Mouse (Mus musculus): ENCODE measurements around the gene Lrrc56. TPM values are rescaled to one million over a fixed set of nuclear protein-coding genes. Genes with fewer than 3 reads are reported as not detected.

Lrrc56 gene
- polyA plus RNA-seq, 1 experiment = 0.32 TPM

DNA sequence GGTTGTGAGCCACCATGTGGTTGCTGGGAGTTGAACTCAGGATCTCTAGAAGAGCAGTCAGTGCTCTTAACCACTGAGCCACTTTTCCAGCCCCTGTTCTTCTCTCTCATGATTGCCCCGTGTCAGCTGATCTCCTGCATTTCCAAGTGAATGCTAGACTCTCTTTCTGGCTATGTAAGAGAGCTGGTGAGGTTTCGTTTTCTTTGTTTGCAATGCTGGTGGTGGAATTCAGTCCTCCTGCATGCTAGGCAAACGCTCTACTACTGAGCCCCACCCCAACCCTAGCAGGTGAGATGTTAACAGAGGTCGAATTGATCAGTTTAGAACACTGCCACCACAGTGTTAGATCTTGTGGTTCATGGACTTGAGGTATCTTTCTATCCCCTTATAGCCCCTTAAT is 45.3 kb upstream of the Lrrc56 start:
- no peak for TF ChIP-seq MAX (IDR thresholded peaks at IDR 0.05)
- no peak for TF ChIP-seq MYOG (IDR thresholded peaks at IDR 0.05; ENCODE audit: control insufficient read depth, extremely low read depth, insufficient read length)
- no peak for TF ChIP-seq USF1 (IDR thresholded peaks at IDR 0.05; ENCODE audit: low read depth)
- TF ChIP-seq FOSL1 (IDR thresholded peaks at IDR 0.05; ENCODE audit: insufficient read depth, low read length, poor library complexity, severe bottlenecking) = no peak
- no peak for TF ChIP-seq CEBPB (IDR thresholded peaks at IDR 0.05; ENCODE audit: low read depth)
- TF ChIP-seq CTCF (IDR thresholded peaks at IDR 0.05; ENCODE audit: control insufficient read depth, insufficient read depth, insufficient read length) = no peak
- no peak for TF ChIP-seq MYOD1 (IDR thresholded peaks at IDR 0.05; ENCODE audit: control insufficient read depth, insufficient read length, low read depth)

DNA sequence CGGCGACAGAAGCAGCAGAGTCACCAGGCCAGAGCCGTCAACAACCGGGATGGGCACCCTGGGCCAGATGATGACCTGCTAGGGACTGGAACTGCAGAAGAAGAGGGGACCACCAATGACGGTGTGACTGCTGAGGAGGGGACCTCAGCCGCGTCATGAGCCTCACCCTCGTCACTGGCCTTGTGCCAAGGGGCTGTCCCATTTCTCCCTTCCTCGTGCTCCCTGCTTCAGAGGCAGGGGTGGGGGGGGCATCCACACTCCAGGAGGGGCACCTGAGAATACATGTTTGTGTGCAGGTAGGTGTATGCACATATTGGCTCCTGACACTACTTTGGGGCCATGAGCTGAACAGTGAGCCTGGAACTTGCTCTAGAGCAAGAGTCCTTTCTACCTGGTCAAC is 38.6 kb upstream of the Lrrc56 start:
- H3K4me3 ChIP-seq (ENCODE audit: insufficient read depth, poor library complexity, severe bottlenecking) = no peak overlapping the region
- H3ac ChIP-seq (ENCODE audit: control insufficient read depth, insufficient read length, low read depth) = no peak overlapping the region
- no peaks in the 10 kb centered on the region for H3K27me3 ChIP-seq (ENCODE audit: control insufficient read depth, insufficient read depth, insufficient read length)
- peaks cover 25% of the 10 kb centered on the region for H3K36me3 ChIP-seq (ENCODE audit: control insufficient read depth, insufficient read depth)
- H3K79me3 ChIP-seq (ENCODE audit: low read depth) = no peaks in the 10 kb centered on the region
- H3K79me2 ChIP-seq (ENCODE audit: control insufficient read depth, insufficient read depth) = no peaks in the 10 kb centered on the region
- TF ChIP-seq CEBPB (IDR thresholded peaks at IDR 0.05; ENCODE audit: low read depth) (no peak), MAX (IDR thresholded peaks at IDR 0.05) (no peak), USF1 (IDR thresholded peaks at IDR 0.05; ENCODE audit: low read depth) (no peak), FOSL1 (IDR thresholded peaks at IDR 0.05; ENCODE audit: insufficient read depth, low read length, poor library complexity, severe bottlenecking) (no peak), CTCF (IDR thresholded peaks at IDR 0.05; ENCODE audit: control insufficient read depth, insufficient read depth, insufficient read length) (no peak), MYOG (IDR thresholded peaks at IDR 0.05; ENCODE audit: control insufficient read depth, extremely low read depth, insufficient read length) (no peak), MYOD1 (IDR thresholded peaks at IDR 0.05; ENCODE audit: control insufficient read depth, insufficient read length, low read depth) (no peak)

More for the DNA sequence above, 45.3 kb upstream of the Lrrc56 start:
- Histone ChIP-seq H3K79me3 (ENCODE audit: low read depth) (no peaks in the 10 kb centered on the region), H3K36me3 (ENCODE audit: control insufficient read depth, insufficient read depth) (peaks cover 5% of the 10 kb centered on the region), H3K4me3 (ENCODE audit: insufficient read depth, poor library complexity, severe bottlenecking) (no peak overlapping the region), H3K27me3 (ENCODE audit: control insufficient read depth, insufficient read depth, insufficient read length) (no peaks in the 10 kb centered on the region), H3K79me2 (ENCODE audit: control insufficient read depth, insufficient read depth) (no peaks in the 10 kb centered on the region), H3ac (ENCODE audit: control insufficient read depth, insufficient read length, low read depth) (no peak overlapping the region)

DNA sequence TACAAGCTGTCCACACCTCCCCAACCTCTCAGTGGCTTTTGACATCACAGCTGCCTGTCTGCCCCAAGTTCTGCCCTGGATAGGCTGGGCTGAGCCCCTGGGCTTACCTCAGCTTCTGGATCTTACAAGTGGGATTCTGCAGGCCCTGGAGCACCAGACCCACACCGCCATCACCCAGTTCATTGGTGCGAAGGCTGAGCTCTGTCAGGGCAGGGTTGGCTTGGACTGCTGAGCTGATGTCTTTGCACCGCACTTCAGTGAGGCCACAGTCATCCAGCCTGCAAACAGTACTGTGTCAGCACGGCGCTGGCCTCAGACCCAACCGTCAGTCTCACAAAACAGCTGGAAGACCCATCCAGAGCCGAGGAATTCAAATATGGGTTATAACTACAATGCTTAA is 29.6 kb upstream of the Lrrc56 start:
- Histone ChIP-seq H3K79me3 (ENCODE audit: low read depth) (peaks cover 16% of the 10 kb centered on the region), H3K4me3 (ENCODE audit: insufficient read depth, poor library complexity, severe bottlenecking) (no peak overlapping the region), H3ac (ENCODE audit: control insufficient read depth, insufficient read length, low read depth) (peak overlapping the region; percentile 47), H3K36me3 (ENCODE audit: control insufficient read depth, insufficient read depth) (peaks cover 60% of the 10 kb centered on the region), H3K79me2 (ENCODE audit: control insufficient read depth, insufficient read depth) (peaks cover 48% of the 10 kb centered on the region), H3K27me3 (ENCODE audit: control insufficient read depth, insufficient read depth, insufficient read length) (no peaks in the 10 kb centered on the region)
- no peak for TF ChIP-seq MYOD1 (IDR thresholded peaks at IDR 0.05; ENCODE audit: control insufficient read depth, insufficient read length, low read depth)
- TF ChIP-seq MAX (IDR thresholded peaks at IDR 0.05) = no peak
- TF ChIP-seq CTCF (IDR thresholded peaks at IDR 0.05; ENCODE audit: control insufficient read depth, insufficient read depth, insufficient read length) = no peak
- TF ChIP-seq CEBPB (IDR thresholded peaks at IDR 0.05; ENCODE audit: low read depth) = no peak
- TF ChIP-seq FOSL1 (IDR thresholded peaks at IDR 0.05; ENCODE audit: insufficient read depth, low read length, poor library complexity, severe bottlenecking) = no peak
- no peak for TF ChIP-seq USF1 (IDR thresholded peaks at IDR 0.05; ENCODE audit: low read depth)
- no peak for TF ChIP-seq MYOG (IDR thresholded peaks at IDR 0.05; ENCODE audit: control insufficient read depth, extremely low read depth, insufficient read length)

DNA sequence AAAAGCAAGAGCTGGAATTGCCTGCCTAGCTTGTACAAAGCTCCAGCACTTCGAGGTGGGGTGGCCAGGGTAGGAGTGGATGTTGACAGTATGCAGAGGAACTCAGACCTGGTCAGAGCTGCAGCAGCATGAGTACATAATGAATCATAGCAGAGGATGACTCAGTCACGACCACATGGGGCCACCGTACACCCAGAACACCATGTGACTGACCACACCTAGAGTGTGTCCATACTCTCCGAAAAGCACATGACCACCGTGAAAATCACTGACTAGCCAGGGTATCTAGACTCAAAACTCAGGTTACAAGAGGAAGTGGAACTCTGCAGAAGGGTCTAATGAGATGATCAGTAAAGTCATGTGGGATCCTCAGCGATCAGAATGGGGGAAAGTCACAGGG is 29.1 kb upstream of the Lrrc56 start:
- peaks cover 56% of the 10 kb centered on the region for H3K36me3 ChIP-seq (ENCODE audit: control insufficient read depth, insufficient read depth)

DNA sequence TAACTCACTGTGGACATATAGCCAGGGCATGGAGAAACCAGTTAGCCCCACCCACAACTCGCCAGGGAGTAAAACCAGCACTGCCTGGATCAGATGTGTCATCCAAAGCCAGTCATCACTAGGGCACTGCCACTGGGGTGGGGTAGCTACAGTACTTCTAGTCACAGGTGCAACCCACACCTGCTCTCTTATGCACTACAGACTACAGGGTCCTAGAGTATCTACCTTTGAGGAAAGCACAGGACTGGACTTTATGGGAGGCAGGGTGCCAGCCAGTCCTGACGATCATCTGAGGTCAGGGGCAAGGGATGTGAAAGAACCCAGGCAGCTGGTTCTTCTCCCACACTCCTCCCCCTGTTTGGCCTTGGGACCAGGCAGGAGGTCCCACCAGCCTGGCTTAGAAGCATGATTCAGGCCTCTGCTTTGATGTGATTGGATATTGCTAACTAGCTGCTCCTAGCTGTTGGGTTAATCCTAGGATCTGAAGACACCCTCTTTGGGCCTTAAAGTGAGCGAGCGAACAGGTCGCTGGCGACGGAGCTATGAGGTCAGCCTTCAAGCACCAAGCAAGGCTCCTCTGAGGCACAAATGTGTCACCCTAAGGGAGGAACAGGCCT is 25.9 kb upstream of the Lrrc56 start:
- H3K36me3 ChIP-seq (ENCODE audit: control insufficient read depth, insufficient read depth) = peaks cover 26% of the 10 kb centered on the region
- H3K4me3 ChIP-seq (ENCODE audit: insufficient read depth, poor library complexity, severe bottlenecking) = peak overlapping the region; percentile 47
- H3ac ChIP-seq (ENCODE audit: control insufficient read depth, insufficient read length, low read depth) = peak overlapping the region; percentile 49
- H3K79me2 ChIP-seq (ENCODE audit: control insufficient read depth, insufficient read depth) = peaks cover 69% of the 10 kb centered on the region
- H3K79me3 ChIP-seq (ENCODE audit: low read depth) = peaks cover 23% of the 10 kb centered on the region
- peak; percentile 49 for TF ChIP-seq MYOD1 (IDR thresholded peaks at IDR 0.05; ENCODE audit: control insufficient read depth, insufficient read length, low read depth)
- no peak for TF ChIP-seq FOSL1 (IDR thresholded peaks at IDR 0.05; ENCODE audit: insufficient read depth, low read length, poor library complexity, severe bottlenecking)
- no peaks in the 10 kb centered on the region for H3K27me3 ChIP-seq (ENCODE audit: control insufficient read depth, insufficient read depth, insufficient read length)

More for the DNA sequence above, 29.1 kb upstream of the Lrrc56 start:
- no peak overlapping the region for H3ac ChIP-seq (ENCODE audit: control insufficient read depth, insufficient read length, low read depth)
- TF ChIP-seq CTCF (IDR thresholded peaks at IDR 0.05; ENCODE audit: control insufficient read depth, insufficient read depth, insufficient read length) (no peak), MYOG (IDR thresholded peaks at IDR 0.05; ENCODE audit: control insufficient read depth, extremely low read depth, insufficient read length) (no peak), MAX (IDR thresholded peaks at IDR 0.05) (peak; percentile 97), FOSL1 (IDR thresholded peaks at IDR 0.05; ENCODE audit: insufficient read depth, low read length, poor library complexity, severe bottlenecking) (peak; percentile 99), CEBPB (IDR thresholded peaks at IDR 0.05; ENCODE audit: low read depth) (no peak), MYOD1 (IDR thresholded peaks at IDR 0.05; ENCODE audit: control insufficient read depth, insufficient read length, low read depth) (peak; percentile 48), USF1 (IDR thresholded peaks at IDR 0.05; ENCODE audit: low read depth) (peak; percentile 98)
- no peaks in the 10 kb centered on the region for H3K27me3 ChIP-seq (ENCODE audit: control insufficient read depth, insufficient read depth, insufficient read length)
- H3K79me2 ChIP-seq (ENCODE audit: control insufficient read depth, insufficient read depth) = peaks cover 51% of the 10 kb centered on the region
- H3K79me3 ChIP-seq (ENCODE audit: low read depth) = peaks cover 18% of the 10 kb centered on the region
- H3K4me3 ChIP-seq (ENCODE audit: insufficient read depth, poor library complexity, severe bottlenecking) = no peak overlapping the region

DNA sequence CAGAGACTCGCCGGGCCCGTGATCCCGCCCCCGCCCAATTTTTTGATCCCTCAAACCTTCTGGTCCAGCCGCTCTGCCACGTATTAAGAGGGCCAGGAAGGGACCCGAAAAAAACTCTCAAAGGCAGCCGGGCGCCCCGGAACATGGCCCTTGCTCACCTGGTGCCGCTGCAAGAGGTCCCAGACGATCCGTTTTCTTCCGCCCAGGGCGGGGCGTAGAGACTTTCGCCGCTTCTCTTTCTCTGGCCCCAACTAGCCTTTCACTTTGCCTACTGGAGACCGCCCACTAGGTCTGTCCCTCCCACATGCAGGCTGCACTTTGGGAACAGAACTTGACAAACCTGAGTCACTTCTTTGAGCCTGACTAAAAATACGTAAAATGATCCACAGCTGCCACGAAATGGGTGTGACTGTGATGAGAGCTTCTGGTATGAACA is 25.4 kb upstream of the Lrrc56 start:
- H3ac ChIP-seq (ENCODE audit: control insufficient read depth, insufficient read length, low read depth) = peak overlapping the region; percentile 49
- H3K4me3 ChIP-seq (ENCODE audit: insufficient read depth, poor library complexity, severe bottlenecking) = peak overlapping the region; percentile 47
- H3K36me3 ChIP-seq (ENCODE audit: control insufficient read depth, insufficient read depth) = peaks cover 21% of the 10 kb centered on the region
- H3K79me3 ChIP-seq (ENCODE audit: low read depth) = peaks cover 23% of the 10 kb centered on the region
- no peak for TF ChIP-seq FOSL1 (IDR thresholded peaks at IDR 0.05; ENCODE audit: insufficient read depth, low read length, poor library complexity, severe bottlenecking)
- TF ChIP-seq MYOD1 (IDR thresholded peaks at IDR 0.05; ENCODE audit: control insufficient read depth, insufficient read length, low read depth) = peak; percentile 9
- H3K27me3 ChIP-seq (ENCODE audit: control insufficient read depth, insufficient read depth, insufficient read length) = no peaks in the 10 kb centered on the region
- H3K79me2 ChIP-seq (ENCODE audit: control insufficient read depth, insufficient read depth) = peaks cover 64% of the 10 kb centered on the region
